Mouse (Mus musculus) CH12.LX (cell line): ENCODE data around the gene Prkag1. TPM values are rescaled to one million over a fixed set of nuclear protein-coding genes. Genes with fewer than 3 reads are reported as not detected.

Experiments used
- DNase-seq: peaks from one replicate; pipeline ENCODE4 v3.0.0-alpha.2; 2013; ENCODE audit errors: extremely low read depth
- H3K27ac ChIP-seq: 2 replicates; pipeline ENCODE4 v1.5.1; 2012; ENCODE audit warnings: low read depth, mild to moderate bottlenecking, control low read depth, moderate library complexity; ENCODE audit not compliant: insufficient read depth
- H3K27me3 ChIP-seq: replicated peaks from 2 replicates; pipeline ENCODE3; 2012; ENCODE audit warnings: inconsistent platforms
- H3K36me3 ChIP-seq, 2 experiments: replicated peaks in 1 of 2; 2 replicates each; pipeline versions ENCODE3 to v1.6.1; 2012; ENCODE audit warnings: inconsistent platforms in 1 of 2, low read length in 1 of 2, mild to moderate bottlenecking in 1 of 2, mixed read lengths in 1 of 2, moderate library complexity in 1 of 2; ENCODE audit not compliant: control insufficient read depth in 1 of 2, insufficient read depth in 1 of 2
- H3K4me1 ChIP-seq, 2 experiments: 2 replicates each; pipeline ENCODE4 v1.6.1; 2012; ENCODE audit warnings: inconsistent platforms in 1 of 2, moderate library complexity in 1 of 2; ENCODE audit not compliant: insufficient read depth in 2 of 2, control insufficient read depth in 1 of 2
- H3K4me2 ChIP-seq: 2 replicates; pipeline ENCODE4 v1.6.1; 2012; ENCODE audit warnings: low read depth, mild to moderate bottlenecking, control low read depth; ENCODE audit not compliant: poor library complexity, insufficient read depth, severe bottlenecking
- H3K4me3 ChIP-seq, 3 experiments: fragments of 150-350 bp in 1 of 3; sonication (generic) in 1 of 3; replicated peaks in 1 of 3; 2 replicates each; pipeline versions ENCODE3 to v1.5.1; 2011 to 2012; ENCODE audit warnings: low read depth in 2 of 3, low read length in 2 of 3, mild to moderate bottlenecking in 2 of 3, moderate library complexity in 2 of 3, control low read depth in 1 of 3, improper control_type of control experiment in 1 of 3, inconsistent platforms in 1 of 3, mixed read lengths in 1 of 3; ENCODE audit not compliant: poor library complexity in 1 of 3
- H3K79me2 ChIP-seq: replicated peaks from 2 replicates; pipeline ENCODE4 v1.6.1; 2012; ENCODE audit warnings: mild to moderate bottlenecking, moderate library complexity; ENCODE audit not compliant: control insufficient read depth, poor library complexity, insufficient read depth, severe bottlenecking; ENCODE audit errors: extremely low read depth
- H3K9ac ChIP-seq: 2 replicates; pipeline ENCODE4 v1.6.1; 2012; ENCODE audit warnings: low read depth, mild to moderate bottlenecking, control low read depth, moderate library complexity; ENCODE audit not compliant: insufficient read depth
- H3K9me3 ChIP-seq: replicated peaks from 2 replicates; pipeline ENCODE3; 2012; ENCODE audit warnings: low read length, inconsistent platforms, mixed read lengths
- CHD2 ChIP-seq: IDR thresholded peaks from 2 replicates; pipeline ENCODE4 v1.6.1; 2011; ENCODE audit warnings: low read length, improper control_type of control experiment
- EP300 ChIP-seq: IDR thresholded peaks from 2 replicates; pipeline ENCODE4 v1.6.1; 2011; ENCODE audit warnings: low read length, improper control_type of control experiment
- ETS1 ChIP-seq: conservative IDR thresholded peaks from 2 replicates; pipeline ENCODE4 v1.6.1; 2012; ENCODE audit warnings: low read depth, mild to moderate bottlenecking, inconsistent platforms, low read length, improper control_type of control experiment, moderate library complexity
- GABPA ChIP-seq: IDR thresholded peaks from 2 replicates; pipeline ENCODE4 v1.6.1; 2012; ENCODE audit warnings: low read depth, low read length, improper control_type of control experiment, inconsistent platforms; ENCODE audit not compliant: insufficient replicate concordance
- MXI1 ChIP-seq: IDR thresholded peaks from 2 replicates; pipeline ENCODE4 v1.6.1; 2011; ENCODE audit warnings: mild to moderate bottlenecking, low read depth, low read length, improper control_type of control experiment
- NRF1 ChIP-seq: IDR thresholded peaks from 2 replicates; pipeline ENCODE4 v1.6.1; 2014; ENCODE audit warnings: low read depth, mild to moderate bottlenecking, inconsistent platforms, low read length, improper control_type of control experiment, moderate library complexity
- RAD21 ChIP-seq: IDR thresholded peaks from 2 replicates; pipeline ENCODE4 v1.6.1; 2011; ENCODE audit warnings: low read depth, mild to moderate bottlenecking, low read length, improper control_type of control experiment, moderate library complexity
- TCF12 ChIP-seq: IDR thresholded peaks from 2 replicates; pipeline ENCODE4 v1.6.1; 2014; ENCODE audit warnings: low read depth, mild to moderate bottlenecking, inconsistent platforms, low read length, improper control_type of control experiment
- USF1 ChIP-seq: IDR thresholded peaks from 2 replicates; pipeline ENCODE4 v1.6.1; 2014; ENCODE audit warnings: low read depth, mild to moderate bottlenecking, inconsistent platforms, low read length, improper control_type of control experiment
- USF2 ChIP-seq: conservative IDR thresholded peaks from 2 replicates; pipeline ENCODE4 v1.6.1; 2011; ENCODE audit warnings: low read depth, low read length, improper control_type of control experiment
- ZC3H11A ChIP-seq: IDR thresholded peaks from 2 replicates; pipeline ENCODE4 v1.6.1; 2012; ENCODE audit warnings: low read depth, mild to moderate bottlenecking, inconsistent platforms, low read length, improper control_type of control experiment
- dilution Hi-C: fragments of 300-500 bp; cut with MboI; formaldehyde crosslinking; loops from 2 replicates; pipeline ENCODE4 v1.14.3; 2020; ENCODE audit warnings: low sequenced_read_pairs; ENCODE audit not compliant: extremely low pct_unique_long_range_greater_than_20kb, extremely low pct_ligation_motif_present
- in situ Hi-C: fragments of 300-500 bp; cut with MboI; formaldehyde crosslinking; loops from 3 replicates; pipeline ENCODE4 v1.14.3; 2019; ENCODE audit warnings: low sequenced_read_pairs, low pct_ligation_motif_present, low pct_unique_long_range_greater_than_20kb, mixed read lengths
- polyA plus RNA-seq: library from polyadenylated mRNA; unstranded; fragments of >175 nt; gene quantifications from 2 replicates; pipeline ENCODE4 v1.2.1, GENCODE M21; 2012; ENCODE audit warnings: low read depth; ENCODE audit not compliant: insufficient read length
- total RNA-seq, 2 experiments: library from RNA; depleted of rRNA; stranded (reverse); fragments of 300-350 nt in 1 of 2; fragments of >200 nt in 1 of 2; gene quantifications; 2 replicates each; pipeline ENCODE4 v1.2.3; 2012 to 2014

Gene Prkag1
- total and polyA plus RNA-seq, 3 experiments, result 49.4 to 87.5 (median 66.1) TPM

DNA sequence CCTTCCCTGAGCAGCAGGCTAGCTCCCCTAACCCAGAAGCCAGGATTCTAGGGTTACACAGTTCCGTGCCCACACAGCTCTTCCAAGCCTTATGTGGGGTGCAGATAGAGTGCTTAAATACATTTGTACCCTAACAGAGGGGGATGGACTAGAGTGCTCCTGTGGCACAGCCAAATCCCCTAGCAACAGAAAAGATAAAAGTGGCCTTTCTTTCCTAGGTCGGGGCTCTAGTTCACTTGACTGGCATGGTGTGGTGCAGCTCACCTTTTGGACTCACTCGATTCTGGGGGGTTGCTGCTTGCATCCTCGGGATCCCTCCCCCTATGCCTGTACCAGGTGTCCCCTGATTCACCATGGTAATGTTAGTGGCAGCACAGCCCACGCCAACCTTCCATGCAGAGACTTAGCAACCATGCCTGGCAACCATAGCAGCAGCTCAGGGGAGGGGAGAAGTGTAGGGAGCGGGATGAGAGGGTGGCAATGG lies 22.6 kb downstream of the Prkag1 start:
- dilution Hi-C loops, result no loop called here
- no peak overlapping the region for H3K27ac ChIP-seq
- H3K4me3 ChIP-seq, result no peak overlapping the region
- in situ Hi-C loops, result no loop called here
- no peak overlapping the region for H3K9ac ChIP-seq
- H3K36me3 ChIP-seq, result peaks cover 10 to 28% of the 10 kb centered on the region in 2 experiments
- H3K27me3 ChIP-seq, result peaks cover 49% of the 10 kb centered on the region
- H3K4me1 ChIP-seq, result peaks cover 5 to 21% of the 10 kb centered on the region in 2 experiments; a peak in 2 of 4 replicates
- TF ChIP-seq EP300 (no peak), RAD21 (no peak), CHD2 (no peak), MXI1 (no peak), ETS1 (no peak), GABPA (no peak), USF1 (no peak), ZC3H11A (no peak), USF2 (no peak)
- TF ChIP-seq, all 38 proteins: peak for 0
- Histone ChIP-seq H3K9me3 (peaks cover 16% of the 10 kb centered on the region), H3K79me2 (no peaks in the 10 kb centered on the region), H3K4me2 (no peak overlapping the region)
- no peak for DNase-seq

GRCm38 (mm10) chr15:98807895-98808650 lies 23.2 kb downstream of the Prkag1 start:
- DNase-seq, result no peak
- TF ChIP-seq NRF1 (peak; percentile 49), TCF12 (no peak)
- peaks cover 16% of the 10 kb centered on the region for H3K9me3 ChIP-seq
- in situ Hi-C loops (no loop called here), dilution Hi-C loops (no loop called here)
- no peaks in the 10 kb centered on the region for H3K79me2 ChIP-seq
- H3K27me3 ChIP-seq, result peaks cover 55% of the 10 kb centered on the region
- H3K36me3 ChIP-seq, result peaks cover 5 to 21% of the 10 kb centered on the region in 2 experiments
- no peak overlapping the region for H3K9ac ChIP-seq
- H3K4me3 ChIP-seq, result no peak overlapping the region
- peaks cover 5 to 27% of the 10 kb centered on the region in 2 experiments; a peak in 2 of 4 replicates for H3K4me1 ChIP-seq
- no peak overlapping the region for H3K4me2 ChIP-seq
- no peak overlapping the region for H3K27ac ChIP-seq
